Mouse (Mus musculus) MEL (cell line): ENCODE measurements around the gene Klc1. TPM values are rescaled to one million over a fixed set of nuclear protein-coding genes. Genes with fewer than 3 reads are reported as not detected.

Experiments used
- DNase-seq: peaks from one replicate; pipeline ENCODE4 v3.0.0; 2011; ENCODE audit warnings: low read depth, low spot score
- H3K27ac ChIP-seq: 2 replicates; pipeline ENCODE4 v1.5.1; 2012; ENCODE audit warnings: low read depth, mild to moderate bottlenecking, control low read depth, low read length, moderate library complexity; ENCODE audit not compliant: control insufficient read depth
- H3K27me3 ChIP-seq, 2 experiments: fragments of 150-350 bp in 1 of 2; sonication (generic) in 1 of 2; 2 replicates each; pipeline ENCODE4 v1.6.1; 2012; ENCODE audit warnings: low read length in 2 of 2, mild to moderate bottlenecking in 2 of 2, improper control_type of control experiment in 1 of 2, moderate library complexity in 1 of 2; ENCODE audit not compliant: insufficient read depth in 2 of 2, control insufficient read depth in 1 of 2
- H3K36me3 ChIP-seq, 2 experiments: 2 replicates each; pipeline ENCODE4 v1.6.1; 2012 to 2014; ENCODE audit warnings: low read length in 2 of 2, improper control_type of control experiment in 1 of 2, inconsistent platforms in 1 of 2, mild to moderate bottlenecking in 1 of 2; ENCODE audit not compliant: insufficient read depth in 2 of 2, control insufficient read depth in 1 of 2
- H3K4me1 ChIP-seq, 2 experiments: fragments of 150-350 bp in 1 of 2; sonication (generic) in 1 of 2; 2 replicates each; pipeline ENCODE4 v1.6.1; 2012; ENCODE audit warnings: low read length in 2 of 2, improper control_type of control experiment in 1 of 2, mild to moderate bottlenecking in 1 of 2; ENCODE audit not compliant: insufficient read depth in 2 of 2, control insufficient read depth in 1 of 2
- H3K4me3 ChIP-seq, 2 experiments: fragments of 150-350 bp in 1 of 2; sonication (generic) in 1 of 2; 2 replicates each; pipeline ENCODE4 v1.5.1; 2012; ENCODE audit warnings: low read depth in 2 of 2, low read length in 2 of 2, mild to moderate bottlenecking in 2 of 2, moderate library complexity in 2 of 2, control low read depth in 1 of 2, improper control_type of control experiment in 1 of 2; ENCODE audit not compliant: control insufficient read depth in 1 of 2, insufficient read depth in 1 of 2
- H3K79me2 ChIP-seq: 2 replicates; pipeline ENCODE4 v1.6.1; 2012; ENCODE audit warnings: mild to moderate bottlenecking, low read length, moderate library complexity; ENCODE audit not compliant: control insufficient read depth, poor library complexity, insufficient read depth
- H3K9ac ChIP-seq: 2 replicates; pipeline ENCODE4 v1.6.1; 2012; ENCODE audit warnings: low read depth, mild to moderate bottlenecking, control low read depth, low read length, moderate library complexity; ENCODE audit not compliant: control insufficient read depth, poor library complexity, severe bottlenecking
- H3K9me3 ChIP-seq: fragments of 150-350 bp; sonication (generic); replicated peaks from 2 replicates; pipeline ENCODE4 v1.6.1; 2012; ENCODE audit warnings: mild to moderate bottlenecking, low read length, improper control_type of control experiment, moderate library complexity; ENCODE audit not compliant: insufficient read depth
- GABPA ChIP-seq: IDR thresholded peaks from 2 replicates; pipeline ENCODE4 v1.6.1; 2012; ENCODE audit warnings: low read depth, mild to moderate bottlenecking, inconsistent platforms, low read length, improper control_type of control experiment, moderate library complexity
- GATA1 ChIP-seq: IDR thresholded peaks from 2 replicates; pipeline ENCODE4 v1.6.1; 2011; ENCODE audit warnings: low read depth, low read length, improper control_type of control experiment
- JUND ChIP-seq: IDR thresholded peaks from 2 replicates; pipeline ENCODE4 v1.6.1; 2011; ENCODE audit warnings: low read depth, mild to moderate bottlenecking, improper control_type of control experiment, low read length
- MAX ChIP-seq: IDR thresholded peaks from 2 replicates; pipeline ENCODE4 v1.6.1; 2011; ENCODE audit warnings: low read length, improper control_type of control experiment
- MEF2A ChIP-seq: IDR thresholded peaks from 2 replicates; pipeline ENCODE4 v1.6.1; 2014; ENCODE audit warnings: low read depth, mild to moderate bottlenecking, inconsistent platforms, low read length, improper control_type of control experiment; ENCODE audit not compliant: poor library complexity, insufficient replicate concordance, severe bottlenecking; ENCODE audit errors: extremely low read depth
- MYB ChIP-seq: IDR thresholded peaks from 2 replicates; pipeline ENCODE4 v1.6.1; 2011; ENCODE audit warnings: mild to moderate bottlenecking, low read depth, low read length, improper control_type of control experiment
- NRF1 ChIP-seq: IDR thresholded peaks from 2 replicates; pipeline ENCODE4 v1.6.1; 2014; ENCODE audit warnings: low read depth, mild to moderate bottlenecking, inconsistent platforms, low read length, improper control_type of control experiment, moderate library complexity; ENCODE audit not compliant: poor library complexity, insufficient read depth, severe bottlenecking
- POLR2AphosphoS5 ChIP-seq: IDR thresholded peaks from 2 replicates; pipeline ENCODE4 v1.6.1; 2012; ENCODE audit warnings: low read depth, borderline replicate concordance, mild to moderate bottlenecking, inconsistent platforms, low read length, moderate library complexity, mixed read lengths
- SIN3A ChIP-seq: IDR thresholded peaks from 2 replicates; pipeline ENCODE4 v1.6.1; 2012; ENCODE audit warnings: low read length, improper control_type of control experiment, inconsistent platforms
- TAL1 ChIP-seq: IDR thresholded peaks from 2 replicates; pipeline ENCODE4 v1.6.1; 2012; ENCODE audit warnings: mild to moderate bottlenecking, inconsistent platforms, low read length, moderate library complexity, mixed read lengths
- TBP ChIP-seq: IDR thresholded peaks from 2 replicates; pipeline ENCODE4 v1.8.0; 2011; ENCODE audit warnings: low read depth, low read length, improper control_type of control experiment
- USF1 ChIP-seq: IDR thresholded peaks from 2 replicates; pipeline ENCODE4 v1.6.1; 2014; ENCODE audit warnings: low read depth, mild to moderate bottlenecking, inconsistent platforms, low read length, improper control_type of control experiment, moderate library complexity
- USF2 ChIP-seq, 2 experiments: IDR thresholded peaks; 2 replicates each; pipeline ENCODE4 v1.6.1; 2011 to 2012; ENCODE audit warnings: improper control_type of control experiment in 2 of 2, low read length in 2 of 2, borderline replicate concordance in 1 of 2, inconsistent platforms in 1 of 2, low read depth in 1 of 2, mild to moderate bottlenecking in 1 of 2; ENCODE audit not compliant: insufficient read depth in 1 of 2
- ZC3H11A ChIP-seq: IDR thresholded peaks from 2 replicates; pipeline ENCODE4 v1.6.1; 2012; ENCODE audit warnings: low read depth, mild to moderate bottlenecking, inconsistent platforms, low read length, improper control_type of control experiment
- ZKSCAN1 ChIP-seq: IDR thresholded peaks from 2 replicates; pipeline ENCODE4 v1.6.1; 2012; ENCODE audit warnings: low read depth, mild to moderate bottlenecking, inconsistent platforms, low read length, improper control_type of control experiment, moderate library complexity
- ZMIZ1 ChIP-seq: IDR thresholded peaks from 2 replicates; pipeline ENCODE4 v1.6.1; 2012; ENCODE audit warnings: low read depth, mild to moderate bottlenecking, inconsistent platforms, low read length, improper control_type of control experiment, moderate library complexity
- polyA plus RNA-seq, 2 experiments: library from polyadenylated mRNA; stranded (reverse) in 1 of 2; unstranded in 1 of 2; fragments of >175 nt in 1 of 2; fragments of >200 nt in 1 of 2; gene quantifications; 2 replicates each; pipeline versions ENCODE4 v1.2.1 to v1.2.4; 2012; ENCODE audit warnings: low replicate concordance in 2 of 2, low read depth in 1 of 2; ENCODE audit not compliant: insufficient read length in 2 of 2, insufficient read depth in 1 of 2, missing spikeins in 1 of 2
- total RNA-seq: library from RNA; depleted of rRNA; stranded (reverse); fragments of 300-350 nt; gene quantifications from 2 replicates; pipeline ENCODE4 v1.2.3, GENCODE M21; 2012

Gene Klc1
- total and polyA plus RNA-seq, 3 experiments = 30.7 to 60.4 TPM; not detected in 1

DNA sequence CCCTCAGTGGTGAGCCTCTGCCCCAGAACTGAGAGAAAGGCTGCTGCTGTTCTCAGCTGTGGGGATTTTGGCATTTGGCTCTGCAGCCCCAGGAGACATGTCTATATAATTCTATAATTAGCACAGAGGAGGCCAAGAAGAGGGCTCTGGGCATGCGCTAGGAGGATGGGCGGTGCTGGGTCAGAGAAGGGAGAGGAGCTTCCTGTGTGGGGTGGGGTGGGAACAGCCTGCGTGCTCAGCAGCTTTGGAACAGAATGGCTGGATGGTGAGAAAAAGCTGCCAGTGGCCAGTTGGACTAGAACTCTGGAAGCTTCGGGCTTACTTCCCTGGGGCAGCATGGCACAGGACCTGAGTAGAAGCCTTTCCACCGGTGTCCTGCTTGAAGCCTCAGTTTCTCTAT lies 12.6 kb upstream of the Klc1 start (continued):
- TF ChIP-seq TAL1 = no peak
- peak; percentile 31; the same call in 1 of the 2 replicates for TF ChIP-seq SIN3A
- no peak for TF ChIP-seq POLR2AphosphoS5

- H3K79me2 ChIP-seq = no peaks in the 10 kb centered on the region
- H3K9me3 ChIP-seq = no peaks in the 10 kb centered on the region
- DNase-seq = no peak
- H3K27ac ChIP-seq = no peak overlapping the region
- TF ChIP-seq GABPA (no peak), JUND (no peak), TAL1 (no peak), USF2 (IDR thresholded peaks at IDR 0.05; ENCODE audit: borderline replicate concordance in 1 of 2, insufficient read depth in 1 of 2, low read depth in 1 of 2, low read length in 2 of 2) (no peak)
- peaks cover 14 to 33% of the 10 kb centered on the region in 2 experiments for H3K4me1 ChIP-seq
- H3K9ac ChIP-seq = no peak overlapping the region
- H3K4me3 ChIP-seq = no peak overlapping the region
- peaks cover 0 to 15% of the 10 kb centered on the region in 2 experiments; a peak in 2 of 4 replicates for H3K36me3 ChIP-seq
- H3K27me3 ChIP-seq = no peaks in the 10 kb centered on the region
Measured at GRCm38 (mm10) chr12:111747421-111747820, 11.2 kb upstream of the Klc1 start.

DNA sequence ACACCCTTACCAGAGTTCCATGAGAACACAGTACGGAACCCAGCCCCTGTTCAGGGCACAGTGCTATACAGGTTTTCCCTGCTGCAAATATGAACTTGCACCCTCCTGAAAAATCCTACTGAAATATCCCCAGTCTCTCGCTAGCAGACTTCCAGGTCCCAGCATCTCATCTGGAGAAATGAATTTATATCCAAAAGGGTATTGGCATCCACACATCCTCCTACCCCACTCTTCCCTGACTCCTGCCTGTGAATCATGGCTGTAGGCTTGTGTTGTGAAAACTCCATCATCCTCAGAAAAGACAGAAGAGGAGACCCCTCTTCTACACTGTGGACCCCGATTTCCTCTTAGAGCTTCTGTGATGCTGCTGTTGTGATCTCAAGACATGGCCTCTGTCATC lies 7.9 kb upstream of the Klc1 start:
- Histone ChIP-seq H3K27ac (no peak overlapping the region), H3K9ac (no peak overlapping the region), H3K4me1 (peaks cover 5 to 21% of the 10 kb centered on the region in 2 experiments), H3K79me2 (no peaks in the 10 kb centered on the region), H3K4me3 (no peak overlapping the region), H3K9me3 (no peaks in the 10 kb centered on the region), H3K27me3 (no peaks in the 10 kb centered on the region), H3K36me3 (peaks cover 0 to 11% of the 10 kb centered on the region in 2 experiments; a peak in 2 of 4 replicates)
- no peak for DNase-seq
- TF ChIP-seq MAX = no peak
- no peak for TF ChIP-seq GATA1
- no peak for TF ChIP-seq MYB
- no peak for TF ChIP-seq USF2 (IDR thresholded peaks at IDR 0.05; ENCODE audit: borderline replicate concordance in 1 of 2, insufficient read depth in 1 of 2, low read depth in 1 of 2, low read length in 2 of 2)
- TF ChIP-seq JUND = no peak
- no peak for TF ChIP-seq TBP
- TF ChIP-seq ZKSCAN1 = no peak
- no peak for TF ChIP-seq ZC3H11A
- TF ChIP-seq POLR2AphosphoS5 = no peak
- no peak for TF ChIP-seq USF1
- no peak for TF ChIP-seq NRF1
- no peak for TF ChIP-seq ZMIZ1
- no peak for TF ChIP-seq MEF2A
